Mouse (Mus musculus) testis, adult 2 months (tissue): Measurements from ENCODE around the gene Sqor.

Experiments
- CTCF ChIP-seq: fragments of 200-500 bp; IDR thresholded peaks from 2 replicates; pipeline ENCODE4 v1.5.1; 2012; ENCODE audit warnings: low read depth, mild to moderate bottlenecking, inconsistent platforms, low read length, moderate library complexity; ENCODE audit not compliant: control insufficient read depth, insufficient read depth, insufficient replicate concordance
- POLR2A ChIP-seq: fragments of 200-500 bp; IDR thresholded peaks from 2 replicates; pipeline ENCODE4 v1.6.1; 2012; ENCODE audit warnings: low read depth, mild to moderate bottlenecking, inconsistent platforms, low read length, moderate library complexity; ENCODE audit not compliant: control insufficient read depth

GRCm38 (mm10) chr2:122739023-122739422 lies 26.0 kb upstream of the Sqor start:
- TF ChIP-seq CTCF (no peak), POLR2A (no peak)
